Mouse (Mus musculus): ENCODE measurements around the gene Mapkapk2. TPM values are rescaled to one million over a fixed set of nuclear protein-coding genes. Genes with fewer than 3 reads are reported as not detected.

Mapkapk2 gene
- polyA plus RNA-seq, 1 experiment from 2014 or later, result 12.3 TPM

GRCm38 (mm10) chr1:131080686-131081085 is 16.9 kb downstream of the Mapkapk2 start:
- Histone ChIP-seq H3K4me1 (replicated peaks) (peaks cover 91% of the 10 kb centered on the region), H3K4me2 (no peak overlapping the region), H3K9me3 (replicated peaks) (no peaks in the 10 kb centered on the region), H3K27ac (no peak overlapping the region), H3K27me3 (no peaks in the 10 kb centered on the region), H3K9ac (no peak overlapping the region), H3K36me3 (no peaks in the 10 kb centered on the region), H3K4me3 (replicated peaks) (no peak overlapping the region)
- DNase-seq, result no peak
- no peak for ATAC-seq (ENCODE audit: low read depth)
- WGBS (ENCODE audit: insufficient replicate concordance), result 81% methylated on average over 1 of the region's 1 CpGs

GRCm38 (mm10) chr1:131079762-131080161 is 17.9 kb downstream of the Mapkapk2 start:
- H3K27me3 ChIP-seq, result no peaks in the 10 kb centered on the region
- no peak overlapping the region for H3K27ac ChIP-seq
- H3K36me3 ChIP-seq, result no peaks in the 10 kb centered on the region
- H3K4me1 ChIP-seq (replicated peaks), result peaks cover 91% of the 10 kb centered on the region
- H3K9ac ChIP-seq, result no peak overlapping the region
- DNase-seq, result no peak
- ATAC-seq (ENCODE audit: low read depth), result no peak
- 17% methylated on average over 4 of the region's 4 CpGs for WGBS (ENCODE audit: insufficient replicate concordance)
- no peaks in the 10 kb centered on the region for H3K9me3 ChIP-seq (replicated peaks)
- no peak overlapping the region for H3K4me3 ChIP-seq (replicated peaks)
- no peak overlapping the region for H3K4me2 ChIP-seq

- Histone ChIP-seq H3K27me3 (no peaks in the 10 kb centered on the region), H3K4me2 (no peak overlapping the region), H3K27ac (no peak overlapping the region), H3K36me3 (no peaks in the 10 kb centered on the region), H3K9me3 (replicated peaks) (no peaks in the 10 kb centered on the region), H3K4me1 (replicated peaks) (peaks cover 91% of the 10 kb centered on the region), H3K4me3 (replicated peaks) (no peak overlapping the region), H3K9ac (no peak overlapping the region; the same call in 1 of the 2 replicates)
- no peak for DNase-seq
- WGBS (ENCODE audit: insufficient replicate concordance), result 68% methylated on average over 3 of the region's 3 CpGs
- ATAC-seq (ENCODE audit: low read depth), result no peak
Measured at GRCm38 (mm10) chr1:131078761-131079330, 18.8 kb downstream of the Mapkapk2 start.

GRCm38 (mm10) chr1:131075098-131075791 is 22.4 kb downstream of the Mapkapk2 start:
- 69% methylated on average over 7 of the region's 7 CpGs for WGBS (ENCODE audit: insufficient replicate concordance)
- Histone ChIP-seq H3K27me3 (no peaks in the 10 kb centered on the region), H3K9ac (no peak overlapping the region), H3K4me2 (peak overlapping the region; percentile 11; the same call in 1 of the 2 replicates), H3K27ac (peak overlapping the region; percentile 49), H3K4me1 (replicated peaks) (peaks cover 82% of the 10 kb centered on the region), H3K36me3 (no peaks in the 10 kb centered on the region), H3K4me3 (replicated peaks) (no peak overlapping the region), H3K9me3 (replicated peaks) (no peaks in the 10 kb centered on the region)
- ATAC-seq (ENCODE audit: low read depth), result peak; percentile 26; the same call in 1 of the 2 replicates
- no peak for DNase-seq

GRCm38 (mm10) chr1:131074524-131074938 is 23.1 kb downstream of the Mapkapk2 start:
- Histone ChIP-seq H3K9me3 (replicated peaks) (no peaks in the 10 kb centered on the region), H3K9ac (no peak overlapping the region), H3K36me3 (no peaks in the 10 kb centered on the region), H3K4me3 (replicated peaks) (no peak overlapping the region), H3K27me3 (no peaks in the 10 kb centered on the region), H3K4me1 (replicated peaks) (peaks cover 76% of the 10 kb centered on the region), H3K4me2 (peak overlapping the region; percentile 15), H3K27ac (peak overlapping the region; percentile 35)
- ATAC-seq (ENCODE audit: low read depth) (peak; percentile 27), DNase-seq (no peak)
- 18% methylated on average over 8 of the region's 8 CpGs for WGBS (ENCODE audit: insufficient replicate concordance)

- DNase-seq, result no peak
- H3K4me2 ChIP-seq, result no peak overlapping the region
- H3K36me3 ChIP-seq, result no peaks in the 10 kb centered on the region
- H3K4me1 ChIP-seq (replicated peaks), result peaks cover 83% of the 10 kb centered on the region
- H3K27me3 ChIP-seq, result no peaks in the 10 kb centered on the region
- H3K4me3 ChIP-seq (replicated peaks), result no peak overlapping the region
- no peak overlapping the region for H3K27ac ChIP-seq
- no peak for ATAC-seq (ENCODE audit: low read depth)
- 0 out of 2 replicates have a peak overlapping the region, but pooled peaks have one; percentile 2 for H3K9ac ChIP-seq
- H3K9me3 ChIP-seq (replicated peaks), result no peaks in the 10 kb centered on the region
- WGBS (ENCODE audit: insufficient replicate concordance), result 58% methylated on average over 7 of the region's 7 CpGs
Measured at GRCm38 (mm10) chr1:131072376-131072990, 25.1 kb downstream of the Mapkapk2 start.

GRCm38 (mm10) chr1:131069010-131069409 is 28.6 kb downstream of the Mapkapk2 start:
- Histone ChIP-seq H3K9ac (peak overlapping the region; percentile 7; the same call in 1 of the 2 replicates), H3K36me3 (no peaks in the 10 kb centered on the region), H3K9me3 (replicated peaks) (no peaks in the 10 kb centered on the region), H3K4me2 (peak overlapping the region; percentile 57), H3K4me3 (replicated peaks) (no peak overlapping the region), H3K27me3 (no peaks in the 10 kb centered on the region), H3K27ac (peak overlapping the region; percentile 83), H3K4me1 (replicated peaks) (peaks cover 75% of the 10 kb centered on the region)
- 78% methylated on average over 7 of the region's 7 CpGs for WGBS (ENCODE audit: insufficient replicate concordance)
- ATAC-seq (ENCODE audit: low read depth) (no peak), DNase-seq (no peak)

GRCm38 (mm10) chr1:131068011-131068727 is 29.5 kb downstream of the Mapkapk2 start:
- no peaks in the 10 kb centered on the region for H3K9me3 ChIP-seq (replicated peaks)
- H3K27ac ChIP-seq, result peak overlapping the region; percentile 83
- peaks cover 75% of the 10 kb centered on the region for H3K4me1 ChIP-seq (replicated peaks)
- H3K4me2 ChIP-seq, result peak overlapping the region; percentile 57
- ATAC-seq (ENCODE audit: low read depth), result peak; percentile 99
- no peaks in the 10 kb centered on the region for H3K27me3 ChIP-seq
- H3K4me3 ChIP-seq (replicated peaks), result 0 out of 2 replicates have a peak overlapping the region, but pooled peaks have one; percentile 16
- H3K9ac ChIP-seq, result peak overlapping the region; percentile 33; the same call in 1 of the 2 replicates
- DNase-seq, result peak; percentile 56
- WGBS (ENCODE audit: insufficient replicate concordance), result 31% methylated on average over 10 of the region's 10 CpGs
- no peaks in the 10 kb centered on the region for H3K36me3 ChIP-seq

GRCm38 (mm10) chr1:131064202-131064601 is 33.4 kb downstream of the Mapkapk2 start:
- Histone ChIP-seq H3K9ac (no peak overlapping the region), H3K27me3 (no peaks in the 10 kb centered on the region), H3K36me3 (no peaks in the 10 kb centered on the region), H3K9me3 (replicated peaks) (no peaks in the 10 kb centered on the region), H3K4me1 (replicated peaks) (peaks cover 92% of the 10 kb centered on the region), H3K4me2 (no peak overlapping the region), H3K27ac (no peak overlapping the region), H3K4me3 (replicated peaks) (no peak overlapping the region)
- peak; percentile 39 for ATAC-seq (ENCODE audit: low read depth)
- no peak for DNase-seq
- 45% methylated on average over 6 of the region's 6 CpGs for WGBS (ENCODE audit: insufficient replicate concordance)

GRCm38 (mm10) chr1:131062821-131063220 is 34.8 kb downstream of the Mapkapk2 start:
- Histone ChIP-seq H3K9ac (no peak overlapping the region), H3K36me3 (peaks cover 3% of the 10 kb centered on the region), H3K4me2 (no peak overlapping the region), H3K27ac (no peak overlapping the region), H3K4me3 (replicated peaks) (no peak overlapping the region), H3K9me3 (replicated peaks) (no peaks in the 10 kb centered on the region), H3K4me1 (replicated peaks) (peaks cover 81% of the 10 kb centered on the region), H3K27me3 (no peaks in the 10 kb centered on the region)
- no peak for ATAC-seq (ENCODE audit: low read depth)
- no peak for DNase-seq
- 78% methylated on average over 6 of the region's 6 CpGs for WGBS (ENCODE audit: insufficient replicate concordance)

- Histone ChIP-seq H3K27me3 (no peaks in the 10 kb centered on the region), H3K9me3 (replicated peaks) (no peaks in the 10 kb centered on the region), H3K36me3 (peaks cover 11% of the 10 kb centered on the region), H3K4me2 (no peak overlapping the region), H3K4me1 (replicated peaks) (peaks cover 71% of the 10 kb centered on the region), H3K27ac (no peak overlapping the region), H3K4me3 (replicated peaks) (no peak overlapping the region), H3K9ac (peak overlapping the region; percentile 26)
- ATAC-seq (ENCODE audit: low read depth) (no peak), DNase-seq (no peak)
- 54% methylated on average over 7 of the region's 7 CpGs for WGBS (ENCODE audit: insufficient replicate concordance)
Measured at GRCm38 (mm10) chr1:131061740-131062254, 35.8 kb downstream of the Mapkapk2 start.

Measured in liver, embryonic 13.5 days (tissue).